Mouse (Mus musculus) erythroblast, embryonic 14.5 days (primary cell): ENCODE results near the gene Klhl20.

Source experiments
- GATA1 ChIP-seq: IDR thresholded peaks from 2 replicates; pipeline ENCODE4 v1.6.1; 2012; ENCODE audit warnings: low read length, inconsistent platforms, mixed read lengths
- TAL1 ChIP-seq: IDR thresholded peaks from 3 replicates; pipeline ENCODE4 v1.6.1; 2012; ENCODE audit warnings: low read length, inconsistent platforms, mixed read lengths

- TF ChIP-seq GATA1 (no peak), TAL1 (no peak)
These were observed 39.3 kb upstream of the Klhl20 start for GRCm38 (mm10) chr1:161170651-161171050.
